Mouse (Mus musculus) liver, embryonic 13.5 days (tissue): ENCODE measurements around the gene Tet2. TPM values are rescaled to one million over a fixed set of nuclear protein-coding genes. Genes with fewer than 3 reads are reported as not detected.

Experiments used
- ATAC-seq: fragments of 200-750 bp; cut with Nextera tagmentation; 2 replicates; pipeline ENCODE4 v1.8.0; 2017; ENCODE audit warnings: low read depth, mild to moderate bottlenecking, moderate number of reproducible peaks, moderate library complexity
- DNase-seq: peaks from one replicate; pipeline ENCODE4 v3.0.0; 2022
- H3K27ac ChIP-seq: fragments of 300-500 bp; sonication (generic); 2 replicates; pipeline ENCODE4 v1.5.1; 2015; ENCODE audit warnings: moderate library complexity, mild to moderate bottlenecking, inconsistent platforms
- H3K27me3 ChIP-seq: fragments of 300-500 bp; sonication (generic); 2 replicates; pipeline ENCODE4 v1.6.1; 2015; ENCODE audit warnings: mild to moderate bottlenecking, inconsistent platforms
- H3K36me3 ChIP-seq: fragments of 300-500 bp; sonication (generic); 2 replicates; pipeline ENCODE4 v1.6.1; 2015; ENCODE audit warnings: mild to moderate bottlenecking, inconsistent platforms
- H3K4me1 ChIP-seq: fragments of 300-500 bp; sonication (generic); replicated peaks from 2 replicates; pipeline ENCODE4 v1.6.1; 2015; ENCODE audit warnings: inconsistent platforms
- H3K4me2 ChIP-seq: fragments of 300-500 bp; sonication (generic); 2 replicates; pipeline ENCODE4 v1.6.1; 2015; ENCODE audit warnings: inconsistent platforms, mild to moderate bottlenecking, moderate library complexity
- H3K4me3 ChIP-seq: fragments of 300-500 bp; sonication (generic); replicated peaks from 2 replicates; pipeline ENCODE4 v1.5.1; 2015; ENCODE audit warnings: mild to moderate bottlenecking, inconsistent platforms
- H3K9ac ChIP-seq: fragments of 300-500 bp; sonication (generic); 2 replicates; pipeline ENCODE4 v1.6.1; 2015; ENCODE audit warnings: mild to moderate bottlenecking, inconsistent platforms
- H3K9me3 ChIP-seq: fragments of 300-500 bp; sonication (generic); replicated peaks from 2 replicates; pipeline ENCODE4 v1.6.1; 2016; ENCODE audit warnings: inconsistent platforms
- WGBS: fragments of 180-500 bp; shearing (Covaris S2); methylation state at CpG from one replicate; pipeline ENCODE4 v1.1.7; 2015; ENCODE audit not compliant: insufficient replicate concordance; 5-methylcytosine and 5-hydroxymethylcytosine counted together
- polyA plus RNA-seq: library from polyadenylated mRNA; unstranded; fragments of >200 nt; fragmentation: Nextera tagmentation; extraction: Ambion mirVana; gene quantifications from 2 replicates; pipeline ENCODE4 v1.2.1, GENCODE M21; 2015

Gene Tet2
- polyA plus RNA-seq, 1 experiment from 2014 or later, result 2.5 TPM

- no peak for ATAC-seq
- peaks cover 28% of the 10 kb centered on the region for H3K36me3 ChIP-seq
- 85% methylated on average over 1 of the region's 1 CpGs for WGBS
- no peak for DNase-seq
- no peaks in the 10 kb centered on the region for H3K4me1 ChIP-seq
- no peak overlapping the region for H3K9ac ChIP-seq
- H3K27ac ChIP-seq, result no peak overlapping the region
- no peak overlapping the region for H3K4me2 ChIP-seq
- no peak overlapping the region for H3K4me3 ChIP-seq
- H3K27me3 ChIP-seq, result no peaks in the 10 kb centered on the region
- H3K9me3 ChIP-seq, result no peaks in the 10 kb centered on the region
Measured at GRCm38 (mm10) chr3:133482887-133483286, 62.1 kb downstream of the Tet2 start.

GRCm38 (mm10) chr3:133478987-133479386 is 66.0 kb downstream of the Tet2 start:
- Histone ChIP-seq H3K9ac (no peak overlapping the region), H3K27ac (no peak overlapping the region), H3K4me2 (no peak overlapping the region), H3K36me3 (0 out of 2 replicates have a peak, but pooled peaks cover 11% of the 10 kb centered on the region), H3K9me3 (no peaks in the 10 kb centered on the region), H3K4me3 (no peak overlapping the region), H3K27me3 (no peaks in the 10 kb centered on the region), H3K4me1 (no peaks in the 10 kb centered on the region)
- ATAC-seq (no peak), DNase-seq (no peak)
- 66% methylated on average over 3 of the region's 3 CpGs for WGBS

GRCm38 (mm10) chr3:133473781-133474180 is 71.2 kb downstream of the Tet2 start:
- H3K36me3 ChIP-seq, result peaks cover 27% of the 10 kb centered on the region
- no peaks in the 10 kb centered on the region for H3K9me3 ChIP-seq

GRCm38 (mm10) chr3:133471101-133471500 is 73.8 kb downstream of the Tet2 start:
- Histone ChIP-seq H3K9me3 (no peaks in the 10 kb centered on the region), H3K4me3 (no peak overlapping the region), H3K4me2 (no peak overlapping the region), H3K27ac (no peak overlapping the region), H3K4me1 (no peaks in the 10 kb centered on the region), H3K36me3 (peaks cover 53% of the 10 kb centered on the region), H3K27me3 (no peaks in the 10 kb centered on the region), H3K9ac (no peak overlapping the region)
- ATAC-seq (no peak), DNase-seq (no peak)
- 76% methylated on average over 4 of the region's 4 CpGs for WGBS

More at GRCm38 (mm10) chr3:133473781-133474180, 71.2 kb downstream of the Tet2 start:
- Histone ChIP-seq H3K27ac (no peak overlapping the region), H3K4me2 (no peak overlapping the region), H3K4me1 (no peaks in the 10 kb centered on the region), H3K9ac (no peak overlapping the region), H3K4me3 (no peak overlapping the region), H3K27me3 (no peaks in the 10 kb centered on the region)
- no peak for DNase-seq
- ATAC-seq, result no peak
- WGBS, result 72% methylated on average over 1 of the region's 1 CpGs

GRCm38 (mm10) chr3:133468883-133469282 is 76.1 kb downstream of the Tet2 start:
- Histone ChIP-seq H3K9me3 (no peaks in the 10 kb centered on the region), H3K9ac (no peak overlapping the region), H3K4me2 (no peak overlapping the region), H3K36me3 (peaks cover 46% of the 10 kb centered on the region), H3K4me1 (no peaks in the 10 kb centered on the region), H3K27ac (no peak overlapping the region), H3K27me3 (no peaks in the 10 kb centered on the region), H3K4me3 (no peak overlapping the region)
- DNase-seq (no peak), ATAC-seq (no peak)
- 80% methylated on average over 7 of the region's 7 CpGs for WGBS

- no peak for DNase-seq
- no peaks in the 10 kb centered on the region for H3K4me1 ChIP-seq
- no peaks in the 10 kb centered on the region for H3K9me3 ChIP-seq
- H3K9ac ChIP-seq, result no peak overlapping the region
- no peak overlapping the region for H3K4me2 ChIP-seq
- no peaks in the 10 kb centered on the region for H3K27me3 ChIP-seq
- H3K27ac ChIP-seq, result no peak overlapping the region
- 54% methylated on average over 3 of the region's 3 CpGs for WGBS
- no peak for ATAC-seq
- no peak overlapping the region for H3K4me3 ChIP-seq
- peaks cover 21% of the 10 kb centered on the region for H3K36me3 ChIP-seq
Measured at GRCm38 (mm10) chr3:133463233-133463632, 81.7 kb downstream of the Tet2 start.

GRCm38 (mm10) chr3:133462485-133462884 is 82.5 kb downstream of the Tet2 start:
- Histone ChIP-seq H3K4me1 (no peaks in the 10 kb centered on the region), H3K9me3 (no peaks in the 10 kb centered on the region), H3K27ac (no peak overlapping the region), H3K36me3 (peaks cover 14% of the 10 kb centered on the region), H3K4me2 (no peak overlapping the region), H3K9ac (no peak overlapping the region), H3K27me3 (no peaks in the 10 kb centered on the region), H3K4me3 (no peak overlapping the region)
- ATAC-seq (no peak), DNase-seq (no peak)
- 78% methylated on average over 6 of the region's 6 CpGs for WGBS

GRCm38 (mm10) chr3:133462059-133462458 is 82.9 kb downstream of the Tet2 start:
- H3K27me3 ChIP-seq, result no peaks in the 10 kb centered on the region
- no peaks in the 10 kb centered on the region for H3K4me1 ChIP-seq
- DNase-seq (no peak), ATAC-seq (no peak)
- H3K9ac ChIP-seq, result no peak overlapping the region
- WGBS, result 70% methylated on average over 3 of the region's 3 CpGs
- H3K27ac ChIP-seq, result no peak overlapping the region
- no peak overlapping the region for H3K4me3 ChIP-seq
- peaks cover 9% of the 10 kb centered on the region for H3K36me3 ChIP-seq
- H3K4me2 ChIP-seq, result no peak overlapping the region
- no peaks in the 10 kb centered on the region for H3K9me3 ChIP-seq

- Histone ChIP-seq H3K9me3 (no peaks in the 10 kb centered on the region), H3K4me1 (no peaks in the 10 kb centered on the region), H3K4me2 (no peak overlapping the region), H3K9ac (no peak overlapping the region), H3K4me3 (no peak overlapping the region), H3K27ac (no peak overlapping the region), H3K36me3 (no peaks in the 10 kb centered on the region), H3K27me3 (no peaks in the 10 kb centered on the region)
- 65% methylated on average over 1 of the region's 1 CpGs for WGBS
- DNase-seq (no peak), ATAC-seq (no peak)
Measured at GRCm38 (mm10) chr3:133459174-133459573, 85.8 kb downstream of the Tet2 start.

- no peak overlapping the region for H3K27ac ChIP-seq
- no peaks in the 10 kb centered on the region for H3K9me3 ChIP-seq
- no peaks in the 10 kb centered on the region for H3K27me3 ChIP-seq
- H3K36me3 ChIP-seq, result no peaks in the 10 kb centered on the region
- H3K4me1 ChIP-seq, result no peaks in the 10 kb centered on the region
- no peak overlapping the region for H3K4me2 ChIP-seq
- ATAC-seq, result no peak
- no peak overlapping the region for H3K9ac ChIP-seq
- H3K4me3 ChIP-seq, result no peak overlapping the region
- DNase-seq, result no peak
- WGBS, result 68% methylated on average over 8 of the region's 8 CpGs
Measured at GRCm38 (mm10) chr3:133453896-133454295, 91.0 kb downstream of the Tet2 start.

GRCm38 (mm10) chr3:133436919-133437320 is 108.0 kb downstream of the Tet2 start:
- DNase-seq (no peak), ATAC-seq (no peak)
- no peaks in the 10 kb centered on the region for H3K36me3 ChIP-seq
- no peaks in the 10 kb centered on the region for H3K4me1 ChIP-seq
- H3K9ac ChIP-seq, result no peak overlapping the region
- WGBS, result 77% methylated on average over 6 of the region's 6 CpGs
- no peaks in the 10 kb centered on the region for H3K9me3 ChIP-seq
- no peak overlapping the region for H3K27ac ChIP-seq
- no peaks in the 10 kb centered on the region for H3K27me3 ChIP-seq
- H3K4me3 ChIP-seq, result no peak overlapping the region
- no peak overlapping the region for H3K4me2 ChIP-seq

GRCm38 (mm10) chr3:133436279-133436860 is 108.6 kb downstream of the Tet2 start:
- Histone ChIP-seq H3K27ac (no peak overlapping the region), H3K9ac (no peak overlapping the region), H3K4me1 (no peaks in the 10 kb centered on the region), H3K27me3 (no peaks in the 10 kb centered on the region), H3K36me3 (no peaks in the 10 kb centered on the region), H3K4me3 (no peak overlapping the region), H3K4me2 (no peak overlapping the region), H3K9me3 (no peaks in the 10 kb centered on the region)
- 59% methylated on average over 4 of the region's 4 CpGs for WGBS
- ATAC-seq (no peak), DNase-seq (no peak)
